Comparison of ENCODE assay signal across 9 mouse cellular contexts in genomic region chr3:132870079-132870478, GRCm38 (mm10).
"Had no signal": no experiment of that assay in that cellular context is flagged by ENCODE, and none has a peak within 500 bp of the region (broad histone marks: within the 10 kb centered on the region; RNA-seq: fewer than 3 reads in every experiment).

No protein-coding gene starts in this region.

- H3K27me3 ChIP-seq: liver, embryonic 15.5 days; midbrain, embryonic 13.5 days; stomach, embryonic 15.5 days had no signal

- DNase-seq: lung, adult 2 months; lung, postnatal 36 days; right cerebral cortex, postnatal 14 days; thymus, adult 2 months; thymus, postnatal 25 days had no signal

- ATAC-seq: lung, postnatal 0 days; midbrain, embryonic 13.5 days had no signal
